Mouse (Mus musculus) kidney, adult 2 months (tissue): ENCODE data around the gene 1500009C09Rik. TPM values are rescaled to one million over a fixed set of nuclear protein-coding genes. Genes with fewer than 3 reads are reported as not detected.
A peak's percentile ranks its signal among the peaks of the same experiment; 100 is the strongest.
"Not testable (repeated sequence)": the region's sequence is repeated elsewhere in the genome, so short reads cannot be mapped to it uniquely, and the experiment has no call there.

ENCODE experiments used
- DNase-seq: peaks from one replicate; pipeline ENCODE4 v3.0.0; 2021
- H3K27ac ChIP-seq: fragments of 200-500 bp; 2 replicates; pipeline ENCODE4 v1.5.1; 2012; ENCODE audit warnings: low read depth, low read length, control low read depth, inconsistent platforms; ENCODE audit not compliant: insufficient read depth
- H3K27me3 ChIP-seq: fragments of 200-500 bp; replicated peaks from 2 replicates; pipeline ENCODE4 v1.6.1; 2012; ENCODE audit warnings: mild to moderate bottlenecking, moderate library complexity, low read length, inconsistent platforms; ENCODE audit not compliant: control insufficient read depth, insufficient read depth
- H3K36me3 ChIP-seq: fragments of 200-500 bp; 2 replicates; pipeline ENCODE4 v1.6.1; 2012; ENCODE audit warnings: mild to moderate bottlenecking, moderate library complexity, low read length, inconsistent platforms; ENCODE audit not compliant: control insufficient read depth, insufficient read depth
- H3K4me1 ChIP-seq: fragments of 200-500 bp; 2 replicates; pipeline ENCODE4 v1.6.1; 2011; ENCODE audit warnings: low read length; ENCODE audit not compliant: control insufficient read depth, insufficient read depth
- H3K4me3 ChIP-seq: fragments of 200-500 bp; 2 replicates; pipeline ENCODE4 v1.5.1; 2011; ENCODE audit warnings: mild to moderate bottlenecking, low read depth, low read length, control low read depth; ENCODE audit not compliant: insufficient read depth
- CTCF ChIP-seq: fragments of 200-500 bp; conservative IDR thresholded peaks from 2 replicates; pipeline ENCODE4 v1.5.1; 2011; ENCODE audit warnings: low read depth, mild to moderate bottlenecking, control low read depth, low read length, moderate library complexity, mixed read lengths; ENCODE audit not compliant: insufficient read depth, insufficient read length
- POLR2A ChIP-seq: fragments of 200-500 bp; IDR thresholded peaks from one replicate; pipeline ENCODE4 v1.6.1; 2011; ENCODE audit warnings: low read depth, low read length, control low read depth
- WGBS: fragments of 180-500 bp; shearing (Covaris S2); methylation state at CpG from one replicate; pipeline ENCODE4 v1.1.7; 2018; 5-methylcytosine and 5-hydroxymethylcytosine counted together
- polyA plus RNA-seq: library from polyadenylated mRNA; depleted of rRNA; stranded (reverse); fragments of >200 nt; gene quantifications from 2 replicates; pipeline ENCODE4 v1.2.3, GENCODE M21; 2012

Gene 1500009C09Rik
- polyA plus RNA-seq, 1 experiment, result 0.20 TPM

- Histone ChIP-seq H3K4me1 (no peaks in the 10 kb centered on the region; the same call in 1 of the 2 replicates), H3K36me3 (no peaks in the 10 kb centered on the region), H3K27me3 (no peaks in the 10 kb centered on the region), H3K27ac (no peak overlapping the region), H3K4me3 (no peak overlapping the region)
- 74% methylated on average over 3 of the region's 3 CpGs for WGBS
- no peak for DNase-seq
- no peak for TF ChIP-seq CTCF
- no peak for TF ChIP-seq POLR2A
These were observed 8.9 kb upstream of the 1500009C09Rik start for GRCm38 (mm10) chr15:82243311-82243710.

GRCm38 (mm10) chr15:82243742-82244114 is 8.5 kb upstream of the 1500009C09Rik start:
- H3K27ac ChIP-seq, result no peak overlapping the region

GRCm38 (mm10) chr15:82244115-82244804 is 7.9 kb upstream of the 1500009C09Rik start, which contains the start of gene Cenpm:
Gene Cenpm, minus strand, starts transcription at chr15:82244748.
- H3K4me1 ChIP-seq, result no peaks in the 10 kb centered on the region; the same call in 1 of the 2 replicates
- peak; percentile 95 for DNase-seq
- no peak within 1 kb of the TSS for H3K27ac ChIP-seq
- TF ChIP-seq POLR2A, result no peak
- no peak for TF ChIP-seq CTCF
- peak within 1 kb of the TSS; percentile 78 for H3K4me3 ChIP-seq
- H3K36me3 ChIP-seq, result no peaks in the 10 kb centered on the region
- no peaks in the 10 kb centered on the region for H3K27me3 ChIP-seq
- WGBS, result under 1% methylated on average over 65 of the region's 65 CpGs

More at GRCm38 (mm10) chr15:82243742-82244114, 8.5 kb upstream of the 1500009C09Rik start:
- Histone ChIP-seq H3K36me3 (no peaks in the 10 kb centered on the region), H3K27me3 (no peaks in the 10 kb centered on the region), H3K4me1 (no peaks in the 10 kb centered on the region; the same call in 1 of the 2 replicates), H3K4me3 (peak overlapping the region; percentile 78)
- 1% methylated on average over 12 of the region's 12 CpGs for WGBS
- no peak for DNase-seq
- TF ChIP-seq CTCF (no peak), POLR2A (no peak)

GRCm38 (mm10) chr15:82244805-82245161 is 7.4 kb upstream of the 1500009C09Rik start:
- not testable (repeated sequence) for H3K4me3 ChIP-seq, DNase-seq, H3K4me1 ChIP-seq, H3K27me3 ChIP-seq, H3K27ac ChIP-seq, H3K36me3 ChIP-seq
- 22% methylated on average over 9 of the region's 9 CpGs for WGBS

GRCm38 (mm10) chr15:82247131-82247776 is 4.9 kb upstream of the 1500009C09Rik start:
- 58% methylated on average over 3 of the region's 3 CpGs for WGBS
- no peak for DNase-seq
- Histone ChIP-seq H3K4me3 (no peak overlapping the region), H3K27ac (no peak overlapping the region), H3K4me1 (no peaks in the 10 kb centered on the region; the same call in 1 of the 2 replicates), H3K36me3 (no peaks in the 10 kb centered on the region), H3K27me3 (no peaks in the 10 kb centered on the region)
- no peak for TF ChIP-seq POLR2A
- no peak for TF ChIP-seq CTCF

- H3K4me1 ChIP-seq, result no peaks in the 10 kb centered on the region
- H3K27ac ChIP-seq, result no peak overlapping the region
- 0 out of 2 replicates have a peak, but pooled peaks have one; percentile 4 for TF ChIP-seq CTCF
- TF ChIP-seq POLR2A, result no peak
- no peak for DNase-seq
- H3K36me3 ChIP-seq, result no peaks in the 10 kb centered on the region
- H3K27me3 ChIP-seq, result no peaks in the 10 kb centered on the region
- WGBS, result 96% methylated on average over 3 of the region's 3 CpGs
- H3K4me3 ChIP-seq, result no peak overlapping the region
These were observed 618 bp upstream of the 1500009C09Rik start for GRCm38 (mm10) chr15:82251579-82251978.

- Histone ChIP-seq H3K36me3 (no peaks in the 10 kb centered on the region), H3K27ac (no peak overlapping the region), H3K4me3 (no peak overlapping the region), H3K27me3 (no peaks in the 10 kb centered on the region), H3K4me1 (no peaks in the 10 kb centered on the region)
- no peak for DNase-seq
- TF ChIP-seq CTCF (0 out of 2 replicates have a peak, but pooled peaks have one; percentile 14), POLR2A (no peak)
- WGBS, result 61% methylated on average over 4 of the region's 4 CpGs
These were observed 3.1 kb downstream of the 1500009C09Rik start for GRCm38 (mm10) chr15:82255248-82255647.
